Mouse (Mus musculus) G1E (cell line): Measurements from ENCODE around the gene Ppp1r35. TPM values are rescaled to one million over a fixed set of nuclear protein-coding genes. Genes with fewer than 3 reads are reported as not detected.

Experiments
- ATAC-seq: 2 replicates; pipeline ENCODE4 v1.8.0; 2016; ENCODE audit warnings: mild to moderate bottlenecking; ENCODE audit not compliant: insufficient number of reproducible peaks, poor library complexity, low FRiP score, severe bottlenecking; ENCODE audit errors: extremely low read depth
- DNase-seq: peaks from one replicate; pipeline ENCODE4 v3.0.0; 2012; ENCODE audit warnings: low spot score
- H3K27me3 ChIP-seq: 2 replicates; pipeline ENCODE4 v1.6.1; 2012; ENCODE audit warnings: mild to moderate bottlenecking, low read length, inconsistent platforms; ENCODE audit not compliant: insufficient read depth
- H3K36me3 ChIP-seq: replicated peaks from 2 replicates; pipeline ENCODE3; 2012; ENCODE audit warnings: mild to moderate bottlenecking, inconsistent platforms
- H3K4me1 ChIP-seq: 2 replicates; pipeline ENCODE4 v1.6.1; 2012; ENCODE audit warnings: low read depth, low read length, inconsistent platforms, mixed read lengths; ENCODE audit not compliant: insufficient read depth
- H3K4me3 ChIP-seq: 2 replicates; pipeline ENCODE4 v1.5.1; 2012; ENCODE audit warnings: low read depth, mild to moderate bottlenecking, inconsistent platforms, low read length, moderate library complexity, mixed read lengths
- H3K9me3 ChIP-seq: replicated peaks from 2 replicates; pipeline ENCODE4 v1.6.1; 2012; ENCODE audit warnings: inconsistent platforms
- CTCF ChIP-seq: IDR thresholded peaks from 2 replicates; pipeline ENCODE4 v1.5.1; 2012; ENCODE audit warnings: low read depth, low read length, inconsistent platforms, mixed read lengths
- GATA1 ChIP-seq: IDR thresholded peaks from 2 replicates; pipeline ENCODE4 v1.6.1; 2012; ENCODE audit warnings: borderline replicate concordance, low read length, inconsistent platforms, mixed read lengths
- GATA2 ChIP-seq: IDR thresholded peaks from 2 replicates; pipeline ENCODE4 v1.6.1; 2012; ENCODE audit warnings: low read depth, low read length, inconsistent platforms, borderline replicate concordance
- POLR2AphosphoS5 ChIP-seq: IDR thresholded peaks from 2 replicates; pipeline ENCODE4 v1.6.1; 2012; ENCODE audit warnings: low read depth, low read length, inconsistent platforms; ENCODE audit not compliant: insufficient replicate concordance
- TAL1 ChIP-seq: conservative IDR thresholded peaks from 2 replicates; pipeline ENCODE4 v1.6.1; 2012; ENCODE audit warnings: low read depth, low read length, inconsistent platforms, mixed read lengths
- polyA plus RNA-seq: library from polyadenylated mRNA; stranded (reverse); fragments of >175 nt; gene quantifications from 2 replicates; pipeline ENCODE4 v1.2.3, GENCODE M21; 2012
- total RNA-seq, 2 experiments: library from RNA; stranded (forward) in 1 of 2; stranded (reverse) in 1 of 2; fragments of 200-1000 nt in 1 of 2; fragments of >200 nt in 1 of 2; fragmentation: Nextera tagmentation in 1 of 2; gene quantifications; 2 replicates each; pipeline ENCODE4 v1.2.3; 2014 to 2017

Gene Ppp1r35
- total and polyA plus RNA-seq, 3 experiments = 35.6 to 202 (median 121) TPM

- no peaks in the 10 kb centered on the region for H3K36me3 ChIP-seq
- H3K27me3 ChIP-seq = peaks cover 7% of the 10 kb centered on the region
- ATAC-seq = no peak
- no peaks in the 10 kb centered on the region for H3K4me1 ChIP-seq
- H3K4me3 ChIP-seq = no peak overlapping the region
- TF ChIP-seq GATA1 (no peak), GATA2 (no peak), CTCF (no peak), TAL1 (no peak), POLR2AphosphoS5 (no peak)
- DNase-seq = no peak
- H3K9me3 ChIP-seq = no peaks in the 10 kb centered on the region
Measured at GRCm38 (mm10) chr5:137823455-137824045, 44.9 kb downstream of the Ppp1r35 start.

DNA sequence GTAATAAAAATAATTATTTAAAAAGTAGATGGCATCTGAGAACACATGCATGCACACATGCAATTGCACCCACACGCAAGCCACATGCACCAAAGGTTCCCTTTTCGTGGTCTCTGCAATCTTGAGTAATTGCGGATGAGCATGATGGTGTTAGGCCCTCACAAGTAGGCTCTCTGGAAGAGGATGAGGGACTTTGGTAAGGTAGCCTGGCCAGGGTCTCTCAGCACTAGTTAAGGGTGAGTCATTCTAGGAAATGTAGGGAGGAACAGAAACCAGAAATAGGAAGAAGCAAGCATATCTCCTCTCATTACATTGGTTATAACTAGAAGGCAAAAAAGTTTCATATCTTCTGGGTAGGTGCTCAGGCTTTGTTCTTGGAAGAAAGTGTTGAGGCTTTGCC lies 46.4 kb downstream of the Ppp1r35 start:
- H3K27me3 ChIP-seq = peaks cover 7% of the 10 kb centered on the region
- TF ChIP-seq GATA1 = no peak
- no peak for TF ChIP-seq CTCF
- no peak for TF ChIP-seq GATA2
- TF ChIP-seq POLR2AphosphoS5 = no peak
- no peak for TF ChIP-seq TAL1
- no peaks in the 10 kb centered on the region for H3K36me3 ChIP-seq
- no peak for DNase-seq
- H3K9me3 ChIP-seq = no peaks in the 10 kb centered on the region
- H3K4me1 ChIP-seq = no peaks in the 10 kb centered on the region
- ATAC-seq = no peak
- no peak overlapping the region for H3K4me3 ChIP-seq

DNA sequence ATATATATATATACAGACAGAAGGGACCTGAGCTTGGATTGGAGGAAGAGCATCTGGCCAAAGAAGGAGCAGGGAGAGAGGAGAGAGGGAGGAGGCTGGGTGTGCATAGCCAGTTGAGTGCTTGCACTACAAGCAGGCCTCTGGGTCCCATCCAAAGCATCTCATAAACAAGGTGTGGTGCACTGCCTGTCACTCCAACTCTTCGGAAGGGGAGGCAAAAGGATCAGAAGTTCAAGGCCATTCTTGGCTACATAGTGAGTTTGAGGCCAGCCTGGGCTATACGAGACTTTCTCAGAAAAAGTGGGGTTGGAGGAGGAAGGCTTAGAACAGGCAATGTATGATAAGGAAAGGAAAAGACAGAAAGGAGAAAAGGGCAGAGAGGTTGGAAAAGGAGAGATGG lies 47.3 kb downstream of the Ppp1r35 start:
- TF ChIP-seq CTCF = no peak
- no peak for TF ChIP-seq POLR2AphosphoS5
- no peak for TF ChIP-seq TAL1
- no peak for TF ChIP-seq GATA2
- no peak for TF ChIP-seq GATA1
- ATAC-seq (no peak), DNase-seq (no peak)
- no peaks in the 10 kb centered on the region for H3K36me3 ChIP-seq
- no peak overlapping the region for H3K4me3 ChIP-seq
- no peaks in the 10 kb centered on the region for H3K4me1 ChIP-seq
- H3K9me3 ChIP-seq = no peaks in the 10 kb centered on the region
- peaks cover 7% of the 10 kb centered on the region for H3K27me3 ChIP-seq

DNA sequence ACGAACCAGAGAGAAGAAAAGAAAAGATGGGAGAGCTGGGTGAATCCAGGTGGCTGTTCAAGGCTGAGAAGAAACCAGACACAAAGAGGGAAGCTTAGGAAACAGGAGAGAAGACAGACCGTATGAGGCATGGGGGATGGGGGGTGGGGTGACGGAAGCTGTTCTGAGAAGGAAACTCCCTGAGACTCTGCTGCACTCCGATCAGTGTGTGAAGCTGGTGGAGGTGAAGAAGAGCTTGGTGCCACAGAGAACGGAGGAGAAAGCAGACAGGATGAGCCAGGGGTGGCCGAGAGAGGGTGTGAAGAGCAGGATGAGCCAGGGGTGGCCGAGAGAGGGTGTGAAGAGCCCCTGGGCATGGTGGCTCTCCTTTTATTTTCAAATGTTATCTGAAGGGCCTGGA lies 47.8 kb downstream of the Ppp1r35 start:
- TF ChIP-seq GATA1 (no peak), POLR2AphosphoS5 (no peak), TAL1 (no peak), GATA2 (no peak), CTCF (no peak)
- Histone ChIP-seq H3K27me3 (peaks cover 7% of the 10 kb centered on the region), H3K4me3 (no peak overlapping the region), H3K4me1 (no peaks in the 10 kb centered on the region), H3K9me3 (no peaks in the 10 kb centered on the region), H3K36me3 (no peaks in the 10 kb centered on the region)
- DNase-seq = no peak
- no peak for ATAC-seq

DNA sequence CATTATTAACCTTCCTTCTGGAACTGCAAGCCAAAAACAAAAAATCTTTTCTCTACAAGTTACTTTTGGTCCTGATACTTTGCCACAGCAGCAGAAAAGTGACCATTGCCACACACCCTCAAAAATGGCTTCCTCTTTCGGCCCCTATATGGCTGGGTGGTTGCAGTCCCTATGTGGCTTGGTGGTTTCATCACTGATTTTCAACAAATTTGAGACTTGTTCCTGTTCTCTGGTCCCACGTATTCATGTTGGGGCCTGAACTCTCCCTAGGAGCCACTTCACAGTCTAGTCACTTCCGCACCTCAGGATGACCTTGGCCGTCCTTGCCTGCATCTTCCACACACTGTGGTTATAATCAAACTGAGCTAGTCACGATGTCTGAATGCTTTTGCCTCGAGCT lies 50.0 kb downstream of the Ppp1r35 start:
- Histone ChIP-seq H3K36me3 (no peaks in the 10 kb centered on the region), H3K9me3 (no peaks in the 10 kb centered on the region), H3K27me3 (peaks cover 2% of the 10 kb centered on the region; the same call in 1 of the 2 replicates), H3K4me1 (no peaks in the 10 kb centered on the region), H3K4me3 (no peak overlapping the region)
- TF ChIP-seq POLR2AphosphoS5 (no peak), GATA2 (no peak), TAL1 (no peak), GATA1 (no peak), CTCF (no peak)
- ATAC-seq (no peak), DNase-seq (no peak)

Other genes with a start within 250 kb of the Ppp1r35 start
Only the 20 nearest of the 24 such genes appear.
- not detected in 2 replicates for gene Actl6b, start 225.3 kb upstream of the Ppp1r35 start, total RNA-seq (2014; fragmentation: Nextera tagmentation)
- gene Actl6b, start 225.3 kb upstream of the Ppp1r35 start, total RNA-seq (2017) = 0.11 TPM in 1 of 2 replicates, not detected in the other
- gene Actl6b, start 225.3 kb upstream of the Ppp1r35 start, polyA plus RNA-seq = not detected in 2 replicates
- gene Tfr2, start 209.0 kb upstream of the Ppp1r35 start, total RNA-seq (2014; fragmentation: Nextera tagmentation) = 193 and 194 TPM in 2 replicates
- gene Tfr2, start 209.0 kb upstream of the Ppp1r35 start, total RNA-seq (2017) = 52.6 and 67.3 TPM in 2 replicates
- 87.3 and 117 TPM in 2 replicates for gene Tfr2, start 209.0 kb upstream of the Ppp1r35 start, polyA plus RNA-seq
- 58.9 and 61.2 TPM in 2 replicates for gene Mospd3, start 177.8 kb upstream of the Ppp1r35 start, total RNA-seq (2014; fragmentation: Nextera tagmentation)
- gene Mospd3, start 177.8 kb upstream of the Ppp1r35 start, total RNA-seq (2017) = 3.8 and 5.4 TPM in 2 replicates
- gene Mospd3, start 177.8 kb upstream of the Ppp1r35 start, polyA plus RNA-seq = 316 and 504 TPM in 2 replicates
- gene Pcolce, start 165.1 kb upstream of the Ppp1r35 start, total RNA-seq (2014; fragmentation: Nextera tagmentation) = not detected in 2 replicates
- 0.16 and 0.23 TPM in 2 replicates for gene Pcolce, start 165.1 kb upstream of the Ppp1r35 start, total RNA-seq (2017)
- 0.08 and 0.17 TPM in 2 replicates for gene Pcolce, start 165.1 kb upstream of the Ppp1r35 start, polyA plus RNA-seq
- not detected in 2 replicates for gene Fbxo24, start 149.8 kb upstream of the Ppp1r35 start, total RNA-seq (2014; fragmentation: Nextera tagmentation)
- gene Fbxo24, start 149.8 kb upstream of the Ppp1r35 start, total RNA-seq (2017) = 0.06 and 0.11 TPM in 2 replicates
- gene Fbxo24, start 149.8 kb upstream of the Ppp1r35 start, polyA plus RNA-seq = 0.05 and 0.06 TPM in 2 replicates
- 92.8 and 98.9 TPM in 2 replicates for gene Lrch4, start 149.7 kb upstream of the Ppp1r35 start, total RNA-seq (2014; fragmentation: Nextera tagmentation)
- 20.6 and 23.3 TPM in 2 replicates for gene Lrch4, start 149.7 kb upstream of the Ppp1r35 start, total RNA-seq (2017)
- gene Lrch4, start 149.7 kb upstream of the Ppp1r35 start, polyA plus RNA-seq = 192 and 269 TPM in 2 replicates
- gene Gm20605, start 149.7 kb upstream of the Ppp1r35 start, total RNA-seq (2014; fragmentation: Nextera tagmentation) = 27.2 and 44.5 TPM in 2 replicates
- gene Gm20605, start 149.7 kb upstream of the Ppp1r35 start, total RNA-seq (2017) = 9.5 and 11.4 TPM in 2 replicates
- 11.0 and 14.5 TPM in 2 replicates for gene Gm20605, start 149.7 kb upstream of the Ppp1r35 start, polyA plus RNA-seq
- gene Sap25, start 137.5 kb upstream of the Ppp1r35 start, total RNA-seq (2014; fragmentation: Nextera tagmentation) = 39.2 and 56.5 TPM in 2 replicates
- gene Sap25, start 137.5 kb upstream of the Ppp1r35 start, total RNA-seq (2017) = 7.9 and 10.5 TPM in 2 replicates
- 41.8 and 58.3 TPM in 2 replicates for gene Sap25, start 137.5 kb upstream of the Ppp1r35 start, polyA plus RNA-seq
- not detected in 2 replicates for gene Irs3, start 133.1 kb upstream of the Ppp1r35 start, total RNA-seq (2014; fragmentation: Nextera tagmentation)
- 0.11 and 0.12 TPM in 2 replicates for gene Irs3, start 133.1 kb upstream of the Ppp1r35 start, total RNA-seq (2017)
- gene Irs3, start 133.1 kb upstream of the Ppp1r35 start, polyA plus RNA-seq = not detected in 2 replicates
- gene Agfg2, start 94.1 kb upstream of the Ppp1r35 start, total RNA-seq (2014; fragmentation: Nextera tagmentation) = 20.2 and 47.1 TPM in 2 replicates
- gene Agfg2, start 94.1 kb upstream of the Ppp1r35 start, total RNA-seq (2017) = 25.0 and 26.1 TPM in 2 replicates
- 102 and 115 TPM in 2 replicates for gene Agfg2, start 94.1 kb upstream of the Ppp1r35 start, polyA plus RNA-seq
- gene Nyap1, start 37.2 kb upstream of the Ppp1r35 start, total RNA-seq (2014; fragmentation: Nextera tagmentation) = 0.90 and 1.0 TPM in 2 replicates
- gene Nyap1, start 37.2 kb upstream of the Ppp1r35 start, total RNA-seq (2017) = 0.38 and 0.70 TPM in 2 replicates
- gene Nyap1, start 37.2 kb upstream of the Ppp1r35 start, polyA plus RNA-seq = 2.8 and 3.0 TPM in 2 replicates
- 90.8 and 114 TPM in 2 replicates for gene Tsc22d4, start 33.1 kb upstream of the Ppp1r35 start, total RNA-seq (2014; fragmentation: Nextera tagmentation)
- 74.5 and 93.5 TPM in 2 replicates for gene Tsc22d4, start 33.1 kb upstream of the Ppp1r35 start, total RNA-seq (2017)
- 404 and 491 TPM in 2 replicates for gene Tsc22d4, start 33.1 kb upstream of the Ppp1r35 start, polyA plus RNA-seq
- 51.3 and 53.9 TPM in 2 replicates for gene Mepce, start 8.8 kb downstream of the Ppp1r35 start, total RNA-seq (2014; fragmentation: Nextera tagmentation)
- gene Mepce, start 8.8 kb downstream of the Ppp1r35 start, total RNA-seq (2017) = 22.3 and 27.8 TPM in 2 replicates
- 173 and 216 TPM in 2 replicates for gene Mepce, start 8.8 kb downstream of the Ppp1r35 start, polyA plus RNA-seq
- gene Zcwpw1, start 8.9 kb downstream of the Ppp1r35 start, total RNA-seq (2014; fragmentation: Nextera tagmentation) = 8.4 and 9.9 TPM in 2 replicates
- gene Zcwpw1, start 8.9 kb downstream of the Ppp1r35 start, total RNA-seq (2017) = 10.5 and 12.9 TPM in 2 replicates
- gene Zcwpw1, start 8.9 kb downstream of the Ppp1r35 start, polyA plus RNA-seq = 0.15 and 0.34 TPM in 2 replicates
- not detected in 2 replicates for gene Pilra, start 57.4 kb downstream of the Ppp1r35 start, total RNA-seq (2014; fragmentation: Nextera tagmentation)
- 3.4 and 5.1 TPM in 2 replicates for gene Pilra, start 57.4 kb downstream of the Ppp1r35 start, total RNA-seq (2017)
- 0.02 TPM in 1 of 2 replicates, not detected in the other for gene Pilra, start 57.4 kb downstream of the Ppp1r35 start, polyA plus RNA-seq
- gene Pilrb1, start 79.3 kb downstream of the Ppp1r35 start, total RNA-seq (2014; fragmentation: Nextera tagmentation) = not detected in 2 replicates
- 1.9 and 2.9 TPM in 2 replicates for gene Pilrb1, start 79.3 kb downstream of the Ppp1r35 start, total RNA-seq (2017)
- not detected in 2 replicates for gene Pilrb1, start 79.3 kb downstream of the Ppp1r35 start, polyA plus RNA-seq
- gene Pilrb2, start 93.0 kb downstream of the Ppp1r35 start, total RNA-seq (2014; fragmentation: Nextera tagmentation) = 2.4 TPM in 1 of 2 replicates, not detected in the other
- gene Pilrb2, start 93.0 kb downstream of the Ppp1r35 start, total RNA-seq (2017) = 19.0 and 23.8 TPM in 2 replicates
- gene Pilrb2, start 93.0 kb downstream of the Ppp1r35 start, polyA plus RNA-seq = 0.13 and 0.31 TPM in 2 replicates
- gene Cyp3a13, start 142.8 kb downstream of the Ppp1r35 start, total RNA-seq (2014; fragmentation: Nextera tagmentation) = not detected in 2 replicates
- gene Cyp3a13, start 142.8 kb downstream of the Ppp1r35 start, total RNA-seq (2017) = 0.16 TPM in 1 of 2 replicates, not detected in the other
- not detected in 2 replicates for gene Cyp3a13, start 142.8 kb downstream of the Ppp1r35 start, polyA plus RNA-seq
- not detected in 2 replicates for gene Gjc3, start 184.2 kb downstream of the Ppp1r35 start, total RNA-seq (2014; fragmentation: Nextera tagmentation)
- under 0.01 and 0.11 TPM in 2 replicates for gene Gjc3, start 184.2 kb downstream of the Ppp1r35 start, total RNA-seq (2017)
- gene Gjc3, start 184.2 kb downstream of the Ppp1r35 start, polyA plus RNA-seq = not detected in 2 replicates
- gene Azgp1, start 202.7 kb downstream of the Ppp1r35 start, total RNA-seq (2014; fragmentation: Nextera tagmentation) = not detected in 2 replicates
- gene Azgp1, start 202.7 kb downstream of the Ppp1r35 start, total RNA-seq (2017) = not detected in 2 replicates
- gene Azgp1, start 202.7 kb downstream of the Ppp1r35 start, polyA plus RNA-seq = not detected in 2 replicates